Mouse (Mus musculus) ovary, postnatal 14 days (tissue): ENCODE measurements at regions not wholly inside any gene's neighbourhood (a gene's known extent, or its start where the extent isn't known, plus 50 kb on each side); places are given as distances from the start of the nearest gene placed in this dataset.
"Not testable (repeated sequence)": the region's sequence is repeated elsewhere in the genome, so short reads cannot be mapped to it uniquely, and the experiment has no call there.

Source experiments
- DNase-seq: peaks from one replicate; pipeline ENCODE4 v3.0.0; 2022; ENCODE audit warnings: low spot score

- no peak for DNase-seq
These were observed 374.0 kb upstream of the Nrxn1 start for GRCm38 (mm10) chr17:91466822-91467221.

GRCm38 (mm10) chr17:91451711-91452110 is 358.8 kb upstream of the Nrxn1 start:
- DNase-seq: no peak

GRCm38 (mm10) chr17:91431780-91432720 is 339.2 kb upstream of the Nrxn1 start:
- not testable (repeated sequence) for DNase-seq

GRCm38 (mm10) chr17:91430351-91430750 is 337.5 kb upstream of the Nrxn1 start:
- no peak for DNase-seq

- DNase-seq: no peak
These were observed 332.2 kb upstream of the Nrxn1 start for GRCm38 (mm10) chr17:91425120-91425519.

GRCm38 (mm10) chr17:91418582-91418981 is 325.7 kb upstream of the Nrxn1 start:
- DNase-seq: no peak

DNA sequence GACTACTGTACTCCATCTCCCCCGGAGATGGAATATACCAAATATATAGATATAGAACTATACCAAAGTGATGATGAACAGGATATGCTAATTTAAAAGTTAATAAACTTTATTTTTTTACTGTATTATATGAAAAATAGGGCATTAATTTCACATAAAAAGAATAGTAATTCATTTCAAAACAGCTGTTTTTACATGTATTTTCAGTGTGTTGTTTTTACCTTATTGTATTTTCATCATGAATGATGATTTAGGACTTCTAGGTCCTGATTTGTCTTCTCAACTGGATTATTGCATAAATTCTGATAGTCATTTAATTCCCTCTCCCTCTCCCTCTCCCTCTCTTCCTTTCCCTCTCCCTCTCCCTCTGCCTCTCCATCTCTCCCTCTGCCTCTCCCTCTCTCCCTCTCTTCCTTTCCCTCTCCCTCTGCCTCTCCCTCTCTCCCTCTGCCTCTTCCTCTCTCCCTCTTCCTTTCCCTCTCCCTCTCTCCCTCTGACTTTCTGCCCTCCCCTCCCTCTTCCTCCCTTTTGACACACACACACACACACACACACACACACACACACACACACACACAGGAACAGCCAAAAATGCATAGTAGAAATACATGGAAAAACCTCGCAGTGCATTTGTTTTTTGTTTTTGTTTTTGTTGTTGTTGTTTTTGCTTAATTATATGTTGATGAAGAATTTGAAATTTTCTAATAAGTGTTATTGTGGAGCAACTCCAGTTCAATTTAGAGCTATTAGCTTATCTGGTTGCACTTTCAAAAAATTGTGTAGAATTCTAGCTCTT is 298.3 kb upstream of the Nrxn1 start:
- DNase-seq: no peak

DNA sequence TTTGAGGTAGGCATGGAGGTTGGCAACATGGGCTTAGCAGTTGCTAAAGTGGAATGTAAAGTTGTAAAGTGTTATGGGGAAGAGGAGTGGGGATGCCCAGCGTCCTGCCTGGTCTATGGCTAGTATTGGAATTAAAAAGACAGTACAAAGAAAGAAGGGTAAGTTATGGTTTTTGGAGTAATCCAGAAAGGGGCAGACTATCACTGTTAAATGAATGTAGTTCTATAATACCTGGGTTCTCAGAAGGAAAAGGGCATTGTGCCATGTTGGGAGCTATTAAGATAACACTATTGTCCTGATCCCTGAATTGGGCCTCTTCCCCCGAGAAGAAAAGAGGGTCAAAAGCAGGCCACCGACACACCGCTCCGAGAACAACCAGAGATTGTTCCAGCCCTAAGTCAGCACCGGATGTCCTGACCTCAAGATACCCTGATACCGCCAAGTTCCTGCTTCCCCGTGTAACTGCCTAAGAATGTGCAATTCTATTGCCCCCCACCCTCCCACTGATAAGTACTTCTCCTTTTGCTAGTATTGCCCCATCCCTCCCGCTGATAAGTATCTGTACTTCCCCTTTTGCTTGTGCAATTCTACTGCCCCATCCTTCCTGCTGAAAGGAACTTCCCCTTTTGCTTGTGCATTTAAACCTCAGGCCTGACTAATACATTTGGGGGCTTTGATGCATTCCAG is 297.2 kb upstream of the Nrxn1 start:
- not testable (repeated sequence) for DNase-seq

- no peak for DNase-seq
These were observed 295.6 kb upstream of the Nrxn1 start for GRCm38 (mm10) chr17:91388521-91388920.

- DNase-seq: no peak
These were observed 295.2 kb upstream of the Nrxn1 start for GRCm38 (mm10) chr17:91388039-91388438.

DNA sequence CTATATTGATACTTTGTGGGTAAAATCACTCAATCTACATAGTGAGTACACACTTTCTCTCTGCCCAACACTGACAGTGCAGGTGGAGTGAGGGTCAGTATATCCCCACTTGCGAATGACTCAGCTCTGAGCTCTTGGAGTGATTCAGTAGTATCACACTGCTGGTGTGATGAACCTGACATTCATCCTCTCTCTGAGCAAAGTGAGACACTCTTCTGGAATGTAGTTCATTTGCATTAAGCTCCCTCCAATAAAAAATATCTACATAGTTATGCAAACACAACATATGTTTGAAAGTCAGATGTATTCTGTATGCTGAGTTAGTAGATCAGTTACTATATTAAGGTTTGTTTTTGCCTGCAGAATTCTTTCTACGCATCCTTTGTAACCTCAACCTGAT is 293.1 kb upstream of the Nrxn1 start:
- DNase-seq: no peak

GRCm38 (mm10) chr17:91368156-91368555 is 275.3 kb upstream of the Nrxn1 start:
- DNase-seq: no peak

- DNase-seq: no peak
These were observed 268.4 kb upstream of the Nrxn1 start for GRCm38 (mm10) chr17:91361261-91361660.

DNA sequence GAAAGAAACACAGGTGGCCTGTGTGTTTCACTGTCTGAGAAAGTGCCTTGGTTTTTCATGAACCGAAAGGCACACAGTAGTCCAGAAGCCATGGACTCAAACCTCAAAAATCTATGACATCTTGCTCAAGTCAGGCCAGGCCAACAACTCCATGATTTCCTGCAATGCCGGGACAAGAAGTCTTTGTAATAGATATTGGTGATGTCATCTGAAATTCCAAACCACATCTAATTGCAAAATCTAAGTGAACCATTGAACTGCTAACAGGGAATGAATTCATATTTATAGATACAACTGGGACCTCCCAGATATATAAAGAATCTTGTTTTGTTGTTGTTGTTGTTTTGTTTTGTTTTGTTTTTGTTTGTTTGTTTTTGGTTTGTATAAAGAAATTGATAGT is 259.2 kb upstream of the Nrxn1 start:
- no peak for DNase-seq

GRCm38 (mm10) chr17:91336882-91337281 is 244.0 kb upstream of the Nrxn1 start:
- DNase-seq: no peak

GRCm38 (mm10) chr17:91333790-91334189 is 240.9 kb upstream of the Nrxn1 start:
- DNase-seq: no peak

DNA sequence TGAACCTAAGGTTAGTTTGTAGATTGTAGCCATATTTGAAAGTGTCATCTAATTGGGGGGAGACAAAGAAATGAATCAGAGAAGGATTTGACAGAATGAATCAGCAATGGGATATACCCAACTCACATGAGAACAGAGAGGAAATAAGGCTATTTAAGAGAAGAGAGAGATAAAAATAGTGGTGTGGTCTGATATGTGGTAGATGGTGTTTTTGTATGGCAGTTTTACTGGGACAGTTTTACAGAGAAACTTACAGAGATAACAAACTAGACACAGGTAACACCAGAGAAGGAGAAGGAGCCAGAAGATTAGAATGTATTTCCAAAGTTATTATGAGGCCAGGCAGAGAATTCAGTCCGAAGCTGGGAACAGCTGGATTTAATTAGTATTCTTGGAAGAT is 240.3 kb upstream of the Nrxn1 start:
- no peak for DNase-seq

GRCm38 (mm10) chr17:91324377-91324776 is 231.5 kb upstream of the Nrxn1 start:
- no peak for DNase-seq

- no peak for DNase-seq
These were observed 194.0 kb upstream of the Nrxn1 start for GRCm38 (mm10) chr17:91286875-91287274.

DNA sequence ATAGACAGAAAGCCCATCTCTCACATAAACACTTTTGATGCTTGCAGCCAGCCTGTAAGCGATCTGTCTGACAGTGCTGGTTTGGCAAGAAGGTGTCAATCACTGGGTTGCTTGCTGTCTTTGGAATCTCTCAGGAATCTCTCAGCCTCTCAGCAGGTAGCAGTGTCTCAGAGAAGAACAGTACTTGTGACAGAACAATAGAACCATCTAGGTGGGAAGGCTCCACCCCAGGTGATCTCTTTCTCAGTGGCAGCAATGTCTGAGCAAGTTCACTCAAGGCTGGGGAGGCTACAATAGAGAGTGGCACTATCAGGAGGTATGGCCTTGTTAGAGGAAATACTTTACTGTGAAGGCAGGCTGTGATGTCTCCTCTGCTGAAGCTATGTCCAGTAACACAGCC is 181.5 kb upstream of the Nrxn1 start:
- DNase-seq: no peak

GRCm38 (mm10) chr17:91238719-91239118 is 145.8 kb upstream of the Nrxn1 start:
- no peak for DNase-seq

GRCm38 (mm10) chr17:91236653-91237052 is 143.8 kb upstream of the Nrxn1 start:
- not testable (repeated sequence) for DNase-seq
